Comparison of ENCODE assay signal across 15 mouse cellular contexts in genomic region chr1:133632168-133632567, GRCm38 (mm10). TPM values are rescaled to one million over a fixed set of nuclear protein-coding genes. Genes with fewer than 3 reads are reported as not detected.
DNase-seq lines count a peak whose midpoint lies in the region; ATAC-seq and TF ChIP-seq lines count a peak whose summit lies in the region.
"Had no signal": no experiment of that assay in that cellular context is flagged by ENCODE, and none has a peak within 500 bp of the region (broad histone marks: within the 10 kb centered on the region; RNA-seq: fewer than 3 reads in every experiment).

No protein-coding gene starts in this region.

- no peak overlapping the region for H3K4me2 ChIP-seq in intestine, postnatal 0 days (replicated peaks; ENCODE audit: low read depth)
- H3K4me2 ChIP-seq in intestine, embryonic 15.5 days (replicated peaks) = no peak overlapping the region
- H3K4me2 ChIP-seq in midbrain, embryonic 14.5 days (ENCODE audit: low read length) = no peak overlapping the region
- H3K4me2 ChIP-seq in midbrain, embryonic 11.5 days = no peak overlapping the region
- H3K4me2 ChIP-seq: liver, embryonic 13.5 days had no signal

- H3K27me3 ChIP-seq in intestine, postnatal 0 days (replicated peaks; ENCODE audit: control insufficient read depth, insufficient read depth, low read length) = no peaks in the 10 kb centered on the region
- no peaks in the 10 kb centered on the region for H3K27me3 ChIP-seq in intestine, embryonic 15.5 days (replicated peaks)
- no peaks in the 10 kb centered on the region for H3K27me3 ChIP-seq in midbrain, embryonic 14.5 days (ENCODE audit: control insufficient read depth, insufficient read depth, low read length)
- no peaks in the 10 kb centered on the region for H3K27me3 ChIP-seq in midbrain, embryonic 11.5 days (ENCODE audit: control insufficient read depth, insufficient read depth, low read length)
- H3K27me3 ChIP-seq: liver, embryonic 13.5 days had no signal

- no peaks in the 10 kb centered on the region for H3K9me3 ChIP-seq in intestine, postnatal 0 days (ENCODE audit: control insufficient read depth)
- no peaks in the 10 kb centered on the region for H3K9me3 ChIP-seq in intestine, embryonic 15.5 days
- H3K9me3 ChIP-seq in midbrain, embryonic 14.5 days (ENCODE audit: control insufficient read depth, low read length) = no peaks in the 10 kb centered on the region
- no peaks in the 10 kb centered on the region for H3K9me3 ChIP-seq in midbrain, embryonic 11.5 days (ENCODE audit: control insufficient read depth, low read length)
- H3K9me3 ChIP-seq: embryonic facial prominence, embryonic 10.5 days; liver, embryonic 13.5 days had no signal

- no peak for ATAC-seq in intestine, postnatal 0 days
- no peak for ATAC-seq in intestine, embryonic 15.5 days
- ATAC-seq in midbrain, embryonic 14.5 days (ENCODE audit: low FRiP score, low TSS enrichment) = no peak
- ATAC-seq in midbrain, embryonic 11.5 days (ENCODE audit: low FRiP score) = no peak
- no peak for ATAC-seq in megakaryocyte progenitor cell, adult 5-6 weeks (replicated peaks; ENCODE audit: poor library complexity)

- no peak overlapping the region for H3K4me3 ChIP-seq in intestine, postnatal 0 days (ENCODE audit: low read depth, low read length)
- H3K4me3 ChIP-seq in intestine, embryonic 15.5 days (replicated peaks) = no peak overlapping the region
- H3K4me3 ChIP-seq in midbrain, embryonic 14.5 days (replicated peaks; ENCODE audit: low read depth, low read length) = no peak overlapping the region
- no peak overlapping the region for H3K4me3 ChIP-seq in midbrain, embryonic 11.5 days (ENCODE audit: low read depth, low read length)
- H3K4me3 ChIP-seq: embryonic facial prominence, embryonic 10.5 days; liver, embryonic 13.5 days had no signal

- peaks cover 90% of the 10 kb centered on the region for H3K36me3 ChIP-seq in intestine, postnatal 0 days (ENCODE audit: control insufficient read depth, insufficient read depth)
- peaks cover 41% of the 10 kb centered on the region for H3K36me3 ChIP-seq in intestine, embryonic 15.5 days
- H3K36me3 ChIP-seq in midbrain, embryonic 14.5 days (ENCODE audit: control insufficient read depth, insufficient read depth, low read length) = peaks cover 82% of the 10 kb centered on the region
- H3K36me3 ChIP-seq in midbrain, embryonic 11.5 days (ENCODE audit: control insufficient read depth, insufficient read depth, low read length) = peaks cover 23% of the 10 kb centered on the region

- peak; percentile 58 for TF ChIP-seq CTCF in intestine, postnatal 0 days (IDR thresholded peaks at IDR 0.05; ENCODE audit: low read depth)

- H3K27ac ChIP-seq in intestine, postnatal 0 days (ENCODE audit: low read depth, low read length) = no peak overlapping the region
- no peak overlapping the region for H3K27ac ChIP-seq in intestine, embryonic 15.5 days
- no peak overlapping the region for H3K27ac ChIP-seq in midbrain, embryonic 14.5 days (replicated peaks; ENCODE audit: low read depth, low read length)
- H3K27ac ChIP-seq in midbrain, embryonic 11.5 days (ENCODE audit: low read depth, low read length) = no peak overlapping the region
- H3K27ac ChIP-seq: embryonic facial prominence, embryonic 10.5 days; liver, embryonic 13.5 days had no signal

- DNase-seq in midbrain, embryonic 14.5 days = peak; percentile 38
- DNase-seq in midbrain, embryonic 11.5 days (ENCODE audit: low spot score, missing footprints) = no peak
- DNase-seq in NIH3T3 (ENCODE audit: low read depth) = peak; percentile 42
- peak; percentile 25 for DNase-seq in induced T-regulatory cell, adult 2 months (ENCODE audit: low read depth)
- DNase-seq: gastrocnemius, postnatal 14 days; heart, postnatal 10 days; kidney, adult 18-20 months; liver, embryonic 13.5 days had no signal

- WGBS in intestine, postnatal 0 days = 92% methylated on average over 2 of the region's 2 CpGs
- 82% methylated on average over 2 of the region's 2 CpGs for WGBS in intestine, embryonic 15.5 days
- 96% methylated on average over 2 of the region's 2 CpGs for WGBS in midbrain, embryonic 14.5 days
- 92% methylated on average over 2 of the region's 2 CpGs for WGBS in midbrain, embryonic 11.5 days

- H3K9ac ChIP-seq in intestine, postnatal 0 days (ENCODE audit: low read depth, low read length) = no peak overlapping the region
- no peak overlapping the region for H3K9ac ChIP-seq in intestine, embryonic 15.5 days
- H3K9ac ChIP-seq in midbrain, embryonic 14.5 days (replicated peaks; ENCODE audit: low read length) = no peak overlapping the region
- no peak overlapping the region for H3K9ac ChIP-seq in midbrain, embryonic 11.5 days (ENCODE audit: low read length)
- H3K9ac ChIP-seq: liver, embryonic 13.5 days had no signal

- no peaks in the 10 kb centered on the region for H3K4me1 ChIP-seq in intestine, postnatal 0 days (replicated peaks; ENCODE audit: control insufficient read depth, insufficient read depth, low read length)
- H3K4me1 ChIP-seq in intestine, embryonic 15.5 days (replicated peaks) = no peaks in the 10 kb centered on the region
- H3K4me1 ChIP-seq in midbrain, embryonic 14.5 days (ENCODE audit: control insufficient read depth, insufficient read depth, low read length) = no peaks in the 10 kb centered on the region
- H3K4me1 ChIP-seq in midbrain, embryonic 11.5 days (ENCODE audit: control insufficient read depth, insufficient read depth, low read length) = no peaks in the 10 kb centered on the region
- H3K4me1 ChIP-seq: embryonic facial prominence, embryonic 10.5 days; liver, embryonic 13.5 days had no signal

RNA-seq across cellular contexts. Expression of gene Snrpe, which starts 22.1 kb away (rescaled TPM):
- 348 and 361 TPM in 2 replicates for polyA plus RNA-seq in intestine, postnatal 0 days (2015; fragmentation: Nextera tagmentation; extraction: Ambion mirVana)
- 625 and 637 TPM in 2 replicates for polyA plus RNA-seq in intestine, embryonic 15.5 days (2015; fragmentation: Nextera tagmentation; extraction: Ambion mirVana)
- 540 and 556 TPM in 2 replicates for polyA plus RNA-seq in midbrain, embryonic 14.5 days (2014; fragmentation: Nextera tagmentation; extraction: Ambion mirVana)
- 778 and 875 TPM in 2 replicates for polyA plus RNA-seq in midbrain, embryonic 11.5 days (2014; fragmentation: Nextera tagmentation; extraction: Ambion mirVana)
- 442 and 480 TPM in 2 replicates for total RNA-seq in megakaryocyte progenitor cell, adult 5-6 weeks (2015)
- 355 and 432 TPM in 2 replicates for total RNA-seq in megakaryocyte progenitor cell, adult 5-6 weeks (2017)

RNA-seq across cellular contexts. Expression of gene Zbed6, which starts 28.5 kb away (rescaled TPM):
- 0.90 and 0.93 TPM in 2 replicates for polyA plus RNA-seq in intestine, postnatal 0 days (2015; fragmentation: Nextera tagmentation; extraction: Ambion mirVana)
- not detected in 2 replicates for polyA plus RNA-seq in intestine, embryonic 15.5 days (2015; fragmentation: Nextera tagmentation; extraction: Ambion mirVana)
- polyA plus RNA-seq in midbrain, embryonic 14.5 days (2014; fragmentation: Nextera tagmentation; extraction: Ambion mirVana) = 0.61 TPM in 1 of 2 replicates, not detected in the other
- not detected in 2 replicates for polyA plus RNA-seq in midbrain, embryonic 11.5 days (2014; fragmentation: Nextera tagmentation; extraction: Ambion mirVana)
- 9.1 and 12.8 TPM in 2 replicates for total RNA-seq in megakaryocyte progenitor cell, adult 5-6 weeks (2015)
- total RNA-seq in megakaryocyte progenitor cell, adult 5-6 weeks (2017) = 9.3 and 14.9 TPM in 2 replicates
- polyA plus RNA-seq: embryonic facial prominence, embryonic 10.5 days; forebrain, embryonic 11.5 days; liver, embryonic 13.5 days; stomach, embryonic 16.5 days had no signal

RNA-seq across cellular contexts. Expression of gene Gm38394, which starts 28.9 kb away (rescaled TPM):
- polyA plus RNA-seq in intestine, postnatal 0 days (2015; fragmentation: Nextera tagmentation; extraction: Ambion mirVana) = 1.9 and 2.5 TPM in 2 replicates
- 4.4 and 5.0 TPM in 2 replicates for polyA plus RNA-seq in intestine, embryonic 15.5 days (2015; fragmentation: Nextera tagmentation; extraction: Ambion mirVana)
- polyA plus RNA-seq in midbrain, embryonic 14.5 days (2014; fragmentation: Nextera tagmentation; extraction: Ambion mirVana) = 5.2 and 6.3 TPM in 2 replicates
- 5.3 and 6.3 TPM in 2 replicates for polyA plus RNA-seq in midbrain, embryonic 11.5 days (2014; fragmentation: Nextera tagmentation; extraction: Ambion mirVana)
- 18.2 and 19.0 TPM in 2 replicates for total RNA-seq in megakaryocyte progenitor cell, adult 5-6 weeks (2015)
- total RNA-seq in megakaryocyte progenitor cell, adult 5-6 weeks (2017) = 4.1 and 8.7 TPM in 2 replicates

RNA-seq across cellular contexts. Expression of gene Lax1, which starts 57.7 kb away (rescaled TPM):
- polyA plus RNA-seq in intestine, postnatal 0 days (2015; fragmentation: Nextera tagmentation; extraction: Ambion mirVana) = 0.38 and 0.47 TPM in 2 replicates
- 0.40 and 0.86 TPM in 2 replicates for polyA plus RNA-seq in intestine, embryonic 15.5 days (2015; fragmentation: Nextera tagmentation; extraction: Ambion mirVana)
- not detected in 2 replicates for polyA plus RNA-seq in midbrain, embryonic 14.5 days (2014; fragmentation: Nextera tagmentation; extraction: Ambion mirVana)
- polyA plus RNA-seq in midbrain, embryonic 11.5 days (2014; fragmentation: Nextera tagmentation; extraction: Ambion mirVana) = 0.19 and 0.20 TPM in 2 replicates
- 0.85 and 1.8 TPM in 2 replicates for total RNA-seq in megakaryocyte progenitor cell, adult 5-6 weeks (2015)
- 0.75 and 2.6 TPM in 2 replicates for total RNA-seq in megakaryocyte progenitor cell, adult 5-6 weeks (2017)
- total RNA-seq: layer of hippocampus, adult 8-10 months had no signal
